Mouse (Mus musculus): ENCODE results near the gene Bst1. TPM values are rescaled to one million over a fixed set of nuclear protein-coding genes. Genes with fewer than 3 reads are reported as not detected.

Bst1 gene
- polyA plus RNA-seq, 1 experiment from 2014 or later: 1.8 TPM

- Histone ChIP-seq H3K27me3 (ENCODE audit: control insufficient read depth, insufficient read depth, low read length) (no peaks in the 10 kb centered on the region), H3K4me3 (ENCODE audit: control insufficient read depth in 1 of 2, insufficient read depth in 1 of 2, low read depth in 1 of 2, low read length in 2 of 2) (peak overlapping the region; percentile 89 to 91), H3K4me1 (ENCODE audit: control insufficient read depth in 2 of 2, insufficient read depth in 2 of 2, low read length in 2 of 2) (peaks cover 6 to 13% of the 10 kb centered on the region in 2 experiments), H3K9ac (ENCODE audit: low read length) (peak overlapping the region; percentile 90), H3K9me3 (ENCODE audit: control insufficient read depth, low read length) (no peaks in the 10 kb centered on the region), H3K4me2 (ENCODE audit: low read length) (peak overlapping the region; percentile 87), H3K27ac (replicated peaks in 1 of 2; ENCODE audit: control insufficient read depth in 1 of 2, insufficient read depth in 1 of 2, low read depth in 2 of 2, low read length in 2 of 2) (peak overlapping the region; percentile 94 to 97), H3K36me3 (ENCODE audit: control insufficient read depth, insufficient read depth, low read length) (no peaks in the 10 kb centered on the region)
- WGBS: 5% methylated on average over 73 of the region's 82 CpGs
- ATAC-seq (ENCODE audit: insufficient number of reproducible peaks, insufficient read depth, low FRiP score, low read depth): peak; percentile 89
These were observed 36.4 kb upstream of the Bst1 start for GRCm38 (mm10) chr5:43781977-43782930.

- ATAC-seq (ENCODE audit: insufficient number of reproducible peaks, insufficient read depth, low FRiP score, low read depth): no peak
- 74% methylated on average over 2 of the region's 2 CpGs for WGBS
- Histone ChIP-seq H3K4me3 (ENCODE audit: control insufficient read depth in 1 of 2, insufficient read depth in 1 of 2, low read depth in 1 of 2, low read length in 2 of 2) (no peak overlapping the region), H3K4me1 (ENCODE audit: control insufficient read depth in 2 of 2, insufficient read depth in 2 of 2, low read length in 2 of 2) (peaks cover 6 to 9% of the 10 kb centered on the region in 2 experiments), H3K4me2 (ENCODE audit: low read length) (no peak overlapping the region), H3K27ac (replicated peaks in 1 of 2; ENCODE audit: control insufficient read depth in 1 of 2, insufficient read depth in 1 of 2, low read depth in 2 of 2, low read length in 2 of 2) (no peak overlapping the region), H3K9me3 (ENCODE audit: control insufficient read depth, low read length) (no peaks in the 10 kb centered on the region), H3K36me3 (ENCODE audit: control insufficient read depth, insufficient read depth, low read length) (no peaks in the 10 kb centered on the region), H3K9ac (ENCODE audit: low read length) (no peak overlapping the region), H3K27me3 (ENCODE audit: control insufficient read depth, insufficient read depth, low read length) (no peaks in the 10 kb centered on the region)
These were observed 34.7 kb upstream of the Bst1 start for GRCm38 (mm10) chr5:43783996-43784395.

- ATAC-seq (ENCODE audit: insufficient number of reproducible peaks, insufficient read depth, low FRiP score, low read depth): no peak
- H3K36me3 ChIP-seq (ENCODE audit: control insufficient read depth, insufficient read depth, low read length): no peaks in the 10 kb centered on the region
- H3K4me3 ChIP-seq (ENCODE audit: control insufficient read depth in 1 of 2, insufficient read depth in 1 of 2, low read depth in 1 of 2, low read length in 2 of 2): no peak overlapping the region
- no peak overlapping the region for H3K4me2 ChIP-seq (ENCODE audit: low read length)
- no peaks in the 10 kb centered on the region for H3K27me3 ChIP-seq (ENCODE audit: control insufficient read depth, insufficient read depth, low read length)
- 89% methylated on average over 4 of the region's 4 CpGs for WGBS
- H3K9me3 ChIP-seq (ENCODE audit: control insufficient read depth, low read length): no peaks in the 10 kb centered on the region
- H3K4me1 ChIP-seq (ENCODE audit: control insufficient read depth in 2 of 2, insufficient read depth in 2 of 2, low read length in 2 of 2): peaks cover 2 to 3% of the 10 kb centered on the region in 2 experiments; a peak in 2 of 4 replicates
- H3K27ac ChIP-seq (replicated peaks in 1 of 2; ENCODE audit: control insufficient read depth in 1 of 2, insufficient read depth in 1 of 2, low read depth in 2 of 2, low read length in 2 of 2): no peak overlapping the region
- no peak overlapping the region for H3K9ac ChIP-seq (ENCODE audit: low read length)
These were observed 32.1 kb upstream of the Bst1 start for GRCm38 (mm10) chr5:43786607-43787006.

GRCm38 (mm10) chr5:43787976-43788752 lies 30.5 kb upstream of the Bst1 start:
- Histone ChIP-seq H3K4me2 (ENCODE audit: low read length) (no peak overlapping the region), H3K36me3 (ENCODE audit: control insufficient read depth, insufficient read depth, low read length) (no peaks in the 10 kb centered on the region)
- WGBS: 78% methylated on average over 9 of the region's 9 CpGs

GRCm38 (mm10) chr5:43792354-43792753 lies 26.3 kb upstream of the Bst1 start:
- Histone ChIP-seq H3K36me3 (ENCODE audit: control insufficient read depth, insufficient read depth, low read length) (no peaks in the 10 kb centered on the region), H3K4me3 (ENCODE audit: control insufficient read depth in 1 of 2, insufficient read depth in 1 of 2, low read depth in 1 of 2, low read length in 2 of 2) (no peak overlapping the region), H3K9me3 (ENCODE audit: control insufficient read depth, low read length) (no peaks in the 10 kb centered on the region), H3K27me3 (ENCODE audit: control insufficient read depth, insufficient read depth, low read length) (no peaks in the 10 kb centered on the region), H3K9ac (ENCODE audit: low read length) (no peak overlapping the region), H3K4me2 (ENCODE audit: low read length) (no peak overlapping the region), H3K4me1 (ENCODE audit: control insufficient read depth in 2 of 2, insufficient read depth in 2 of 2, low read length in 2 of 2) (no peaks in the 10 kb centered on the region), H3K27ac (replicated peaks in 1 of 2; ENCODE audit: control insufficient read depth in 1 of 2, insufficient read depth in 1 of 2, low read depth in 2 of 2, low read length in 2 of 2) (no peak overlapping the region)
- WGBS: 58% methylated on average over 5 of the region's 5 CpGs
- no peak for ATAC-seq (ENCODE audit: insufficient number of reproducible peaks, insufficient read depth, low FRiP score, low read depth)

More at GRCm38 (mm10) chr5:43787976-43788752, 30.5 kb upstream of the Bst1 start:
- Histone ChIP-seq H3K9me3 (ENCODE audit: control insufficient read depth, low read length) (no peaks in the 10 kb centered on the region), H3K27ac (replicated peaks in 1 of 2; ENCODE audit: control insufficient read depth in 1 of 2, insufficient read depth in 1 of 2, low read depth in 2 of 2, low read length in 2 of 2) (no peak overlapping the region), H3K4me3 (ENCODE audit: control insufficient read depth in 1 of 2, insufficient read depth in 1 of 2, low read depth in 1 of 2, low read length in 2 of 2) (no peak overlapping the region), H3K4me1 (ENCODE audit: control insufficient read depth in 2 of 2, insufficient read depth in 2 of 2, low read length in 2 of 2) (no peaks in the 10 kb centered on the region), H3K9ac (ENCODE audit: low read length) (no peak overlapping the region), H3K27me3 (ENCODE audit: control insufficient read depth, insufficient read depth, low read length) (no peaks in the 10 kb centered on the region)
- no peak for ATAC-seq (ENCODE audit: insufficient number of reproducible peaks, insufficient read depth, low FRiP score, low read depth)

GRCm38 (mm10) chr5:43799530-43799929 lies 19.2 kb upstream of the Bst1 start:
- WGBS: 74% methylated on average over 5 of the region's 5 CpGs
- Histone ChIP-seq H3K9ac (ENCODE audit: low read length) (no peak overlapping the region), H3K27me3 (ENCODE audit: control insufficient read depth, insufficient read depth, low read length) (no peaks in the 10 kb centered on the region), H3K4me2 (ENCODE audit: low read length) (no peak overlapping the region), H3K9me3 (ENCODE audit: control insufficient read depth, low read length) (no peaks in the 10 kb centered on the region), H3K4me1 (ENCODE audit: control insufficient read depth in 2 of 2, insufficient read depth in 2 of 2, low read length in 2 of 2) (no peaks in the 10 kb centered on the region), H3K36me3 (ENCODE audit: control insufficient read depth, insufficient read depth, low read length) (no peaks in the 10 kb centered on the region), H3K4me3 (ENCODE audit: control insufficient read depth in 1 of 2, insufficient read depth in 1 of 2, low read depth in 1 of 2, low read length in 2 of 2) (no peak overlapping the region), H3K27ac (replicated peaks in 1 of 2; ENCODE audit: control insufficient read depth in 1 of 2, insufficient read depth in 1 of 2, low read depth in 2 of 2, low read length in 2 of 2) (no peak overlapping the region)
- ATAC-seq (ENCODE audit: insufficient number of reproducible peaks, insufficient read depth, low FRiP score, low read depth): no peak

- Histone ChIP-seq H3K4me3 (ENCODE audit: control insufficient read depth in 1 of 2, insufficient read depth in 1 of 2, low read depth in 1 of 2, low read length in 2 of 2) (no peak overlapping the region), H3K4me1 (ENCODE audit: control insufficient read depth in 2 of 2, insufficient read depth in 2 of 2, low read length in 2 of 2) (no peaks in the 10 kb centered on the region), H3K9ac (ENCODE audit: low read length) (no peak overlapping the region), H3K4me2 (ENCODE audit: low read length) (no peak overlapping the region), H3K9me3 (ENCODE audit: control insufficient read depth, low read length) (no peaks in the 10 kb centered on the region), H3K27ac (replicated peaks in 1 of 2; ENCODE audit: control insufficient read depth in 1 of 2, insufficient read depth in 1 of 2, low read depth in 2 of 2, low read length in 2 of 2) (no peak overlapping the region), H3K36me3 (ENCODE audit: control insufficient read depth, insufficient read depth, low read length) (no peaks in the 10 kb centered on the region), H3K27me3 (ENCODE audit: control insufficient read depth, insufficient read depth, low read length) (no peaks in the 10 kb centered on the region)
- 69% methylated on average over 1 of the region's 1 CpGs for WGBS
- ATAC-seq (ENCODE audit: insufficient number of reproducible peaks, insufficient read depth, low FRiP score, low read depth): no peak
These were observed 18.0 kb upstream of the Bst1 start for GRCm38 (mm10) chr5:43800700-43801099.

All from heart, embryonic 14.5 days (tissue).